Mouse (Mus musculus) limb, embryonic 12.5 days (tissue): ENCODE results near the gene Lrrk2. TPM values are rescaled to one million over a fixed set of nuclear protein-coding genes. Genes with fewer than 3 reads are reported as not detected.
"Not testable (repeated sequence)": the region's sequence is repeated elsewhere in the genome, so short reads cannot be mapped to it uniquely, and the experiment has no call there.

Experiments
- ATAC-seq: fragments of 200-750 bp; cut with Nextera tagmentation; 2 replicates; pipeline ENCODE4 v1.8.0; 2017; ENCODE audit warnings: low read depth, moderate TSS enrichment; ENCODE audit not compliant: insufficient number of reproducible peaks, insufficient read depth, low FRiP score, low TSS enrichment
- H3K27ac ChIP-seq: fragments of 300-500 bp; sonication (generic); 2 replicates; pipeline ENCODE4 v1.5.1; 2016; ENCODE audit warnings: mild to moderate bottlenecking, moderate library complexity
- H3K27me3 ChIP-seq: fragments of 300-500 bp; sonication (generic); 2 replicates; pipeline ENCODE4 v1.6.1; 2016; ENCODE audit warnings: mild to moderate bottlenecking, moderate library complexity
- H3K36me3 ChIP-seq: fragments of 300-500 bp; sonication (generic); 2 replicates; pipeline ENCODE4 v1.6.1; 2016; ENCODE audit warnings: mild to moderate bottlenecking, moderate library complexity
- H3K4me1 ChIP-seq: fragments of 300-500 bp; sonication (generic); replicated peaks from 2 replicates; pipeline ENCODE4 v1.6.1; 2016
- H3K4me2 ChIP-seq: fragments of 300-500 bp; sonication (generic); 2 replicates; pipeline ENCODE4 v1.6.1; 2016; ENCODE audit warnings: mild to moderate bottlenecking, moderate library complexity
- H3K4me3 ChIP-seq: fragments of 300-500 bp; sonication (generic); replicated peaks from 2 replicates; pipeline ENCODE4 v1.5.1; 2016; ENCODE audit warnings: mild to moderate bottlenecking
- H3K9ac ChIP-seq: fragments of 300-500 bp; sonication (generic); replicated peaks from 2 replicates; pipeline ENCODE4 v1.6.1; 2016; ENCODE audit warnings: mild to moderate bottlenecking, moderate library complexity
- H3K9me3 ChIP-seq: fragments of 300-500 bp; sonication (generic); 2 replicates; pipeline ENCODE4 v1.6.1; 2016; ENCODE audit warnings: mild to moderate bottlenecking, moderate library complexity
- whole genome bisulfite sequencing: fragments of 180-500 bp; shearing (Covaris S2); methylation state at CpG from one replicate; pipeline ENCODE4 v1.1.7; 2016; 5-methylcytosine and 5-hydroxymethylcytosine counted together
- polyA plus RNA-seq: library from polyadenylated mRNA; unstranded; fragments of >200 nt; fragmentation: Nextera tagmentation; extraction: Ambion mirVana; gene quantifications from 2 replicates; pipeline ENCODE4 v1.2.1, GENCODE M21; 2016

The Lrrk2 gene
- polyA plus RNA-seq, 1 experiment from 2014 or later = 6.1 TPM

DNA sequence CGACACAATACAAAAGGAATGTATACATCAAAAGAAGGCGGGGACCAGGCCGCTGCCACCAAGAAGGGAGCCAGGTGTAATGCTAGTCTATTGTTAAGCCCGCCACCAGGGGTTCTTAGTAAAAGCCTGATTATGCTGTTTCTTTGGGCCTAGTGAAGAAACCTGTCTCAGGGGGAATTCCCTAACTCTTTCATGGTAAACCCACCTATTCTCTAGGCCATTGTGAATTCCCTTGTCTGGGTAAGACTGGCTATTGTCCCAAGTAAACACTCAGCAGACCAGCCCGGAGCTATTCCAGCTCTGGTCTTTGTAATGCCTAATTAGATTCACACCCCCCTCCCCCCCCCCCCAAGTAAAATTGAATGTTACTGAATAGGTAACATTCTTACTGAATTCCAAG, 191.2 kb downstream of the Lrrk2 start:
- H3K4me3 ChIP-seq, H3K9ac ChIP-seq, H3K27ac ChIP-seq, H3K36me3 ChIP-seq, H3K4me1 ChIP-seq, H3K9me3 ChIP-seq, H3K27me3 ChIP-seq, H3K4me2 ChIP-seq, ATAC-seq: not testable (repeated sequence)
- 41% methylated on average over 5 of the region's 5 CpGs for WGBS

Other genes with a start within 250 kb of the Lrrk2 start
- 1.6 and 1.7 TPM in 2 replicates for gene Slc2a13, start 99.9 kb upstream of the Lrrk2 start, polyA plus RNA-seq
- not detected in 2 replicates for gene Smgc, start 165.1 kb downstream of the Lrrk2 start, polyA plus RNA-seq